Mouse (Mus musculus) neural tube, embryonic 15.5 days (tissue): Measurements from ENCODE around the gene Zfp46. TPM values are rescaled to one million over a fixed set of nuclear protein-coding genes. Genes with fewer than 3 reads are reported as not detected.

Experiments
- ATAC-seq: fragments of 200-750 bp; cut with Nextera tagmentation; 2 replicates; pipeline ENCODE4 v1.8.0; 2017; ENCODE audit warnings: mild to moderate bottlenecking, moderate TSS enrichment, moderate library complexity; ENCODE audit not compliant: low FRiP score
- H3K27ac ChIP-seq: fragments of 300-500 bp; sonication (generic); replicated peaks from 2 replicates; pipeline ENCODE4 v1.5.1; 2015; ENCODE audit warnings: mild to moderate bottlenecking, inconsistent platforms
- H3K27me3 ChIP-seq: fragments of 300-500 bp; sonication (generic); replicated peaks from 2 replicates; pipeline ENCODE4 v1.6.1; 2015; ENCODE audit warnings: inconsistent platforms
- H3K36me3 ChIP-seq: fragments of 300-500 bp; sonication (generic); 2 replicates; pipeline ENCODE4 v1.6.1; 2015; ENCODE audit warnings: inconsistent platforms
- H3K4me1 ChIP-seq: fragments of 300-500 bp; sonication (generic); 2 replicates; pipeline ENCODE4 v1.6.1; 2015; ENCODE audit warnings: inconsistent platforms
- H3K4me2 ChIP-seq: fragments of 300-500 bp; sonication (generic); 2 replicates; pipeline ENCODE4 v1.6.1; 2015; ENCODE audit warnings: inconsistent platforms, mild to moderate bottlenecking, moderate library complexity
- H3K4me3 ChIP-seq: fragments of 300-500 bp; sonication (generic); replicated peaks from 2 replicates; pipeline ENCODE4 v1.5.1; 2015; ENCODE audit warnings: mild to moderate bottlenecking, inconsistent platforms
- H3K9ac ChIP-seq: fragments of 300-500 bp; sonication (generic); replicated peaks from 2 replicates; pipeline ENCODE4 v1.6.1; 2015; ENCODE audit warnings: mild to moderate bottlenecking, inconsistent platforms
- H3K9me3 ChIP-seq: fragments of 300-500 bp; sonication (generic); replicated peaks from 2 replicates; pipeline ENCODE4 v1.6.1; 2016; ENCODE audit warnings: inconsistent platforms
- WGBS: fragments of 180-500 bp; shearing (Covaris S2); methylation state at CpG from one replicate; pipeline ENCODE4 v1.1.7; 2015; ENCODE audit warnings: mixed read lengths; 5-methylcytosine and 5-hydroxymethylcytosine counted together
- polyA plus RNA-seq: library from polyadenylated mRNA; unstranded; fragments of >200 nt; fragmentation: Nextera tagmentation; extraction: Ambion mirVana; gene quantifications from 2 replicates; pipeline ENCODE4 v1.2.1, GENCODE M21; 2015

The Zfp46 gene
- polyA plus RNA-seq, 1 experiment from 2014 or later = 37.5 TPM

- Histone ChIP-seq H3K27ac (no peak overlapping the region), H3K9ac (no peak overlapping the region), H3K4me1 (peaks cover 2% of the 10 kb centered on the region), H3K9me3 (no peaks in the 10 kb centered on the region), H3K4me2 (no peak overlapping the region), H3K36me3 (peaks cover 42% of the 10 kb centered on the region), H3K27me3 (no peaks in the 10 kb centered on the region), H3K4me3 (no peak overlapping the region)
- WGBS = 87% methylated on average over 4 of the region's 4 CpGs
- no peak for ATAC-seq
These were observed 35.5 kb downstream of the Zfp46 start for GRCm38 (mm10) chr4:136320016-136320415.

DNA sequence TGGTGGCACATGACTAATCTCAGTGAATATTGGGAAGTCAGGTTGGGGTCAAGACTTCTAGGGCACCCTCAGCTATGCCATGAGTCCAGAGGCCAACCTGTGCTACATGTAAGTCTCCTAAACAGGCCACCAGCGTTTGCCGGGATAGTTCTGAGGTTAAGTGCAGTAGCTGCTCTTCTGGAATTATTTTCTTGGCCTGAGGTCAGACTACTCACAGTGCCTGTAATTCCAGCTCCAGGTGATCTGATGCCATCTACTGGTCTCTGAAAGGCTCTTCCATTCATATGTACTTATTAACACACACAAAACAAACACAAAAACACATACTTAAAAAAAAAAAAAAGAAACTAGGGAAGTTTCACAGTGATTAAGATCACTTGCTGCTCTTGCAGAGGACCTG lies 39.7 kb downstream of the Zfp46 start:
- no peak overlapping the region for H3K9ac ChIP-seq
- no peak overlapping the region for H3K27ac ChIP-seq
- 73% methylated on average over 2 of the region's 2 CpGs for WGBS
- no peak overlapping the region for H3K4me3 ChIP-seq
- no peaks in the 10 kb centered on the region for H3K4me1 ChIP-seq
- no peaks in the 10 kb centered on the region for H3K27me3 ChIP-seq
- no peak overlapping the region for H3K4me2 ChIP-seq
- peaks cover 36% of the 10 kb centered on the region for H3K36me3 ChIP-seq
- no peaks in the 10 kb centered on the region for H3K9me3 ChIP-seq
- no peak for ATAC-seq

DNA sequence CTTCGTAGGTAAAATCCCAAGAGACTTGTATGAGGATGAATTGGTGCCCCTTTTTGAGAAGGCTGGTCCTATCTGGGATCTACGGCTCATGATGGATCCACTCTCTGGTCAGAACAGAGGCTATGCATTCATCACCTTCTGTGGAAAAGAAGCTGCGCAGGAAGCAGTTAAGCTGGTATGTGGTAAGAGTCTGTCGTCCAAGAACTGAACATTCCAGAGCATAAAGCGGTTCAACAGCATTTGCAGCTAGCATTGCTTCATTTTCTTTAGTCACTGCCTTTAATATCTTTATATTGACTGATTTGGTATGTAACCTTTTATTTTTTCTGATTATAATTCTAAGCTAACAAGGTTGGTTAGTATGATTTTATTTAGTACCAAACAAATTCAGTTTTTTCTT lies 42.8 kb downstream of the Zfp46 start:
- no peak overlapping the region for H3K4me2 ChIP-seq
- H3K9ac ChIP-seq = no peak overlapping the region
- H3K4me1 ChIP-seq = no peaks in the 10 kb centered on the region
- H3K27ac ChIP-seq = no peak overlapping the region
- no peak for ATAC-seq
- H3K9me3 ChIP-seq = no peaks in the 10 kb centered on the region
- no peak overlapping the region for H3K4me3 ChIP-seq
- H3K36me3 ChIP-seq = peaks cover 21% of the 10 kb centered on the region; the same call in 1 of the 2 replicates
- 95% methylated on average over 5 of the region's 5 CpGs for whole genome bisulfite sequencing
- no peaks in the 10 kb centered on the region for H3K27me3 ChIP-seq

DNA sequence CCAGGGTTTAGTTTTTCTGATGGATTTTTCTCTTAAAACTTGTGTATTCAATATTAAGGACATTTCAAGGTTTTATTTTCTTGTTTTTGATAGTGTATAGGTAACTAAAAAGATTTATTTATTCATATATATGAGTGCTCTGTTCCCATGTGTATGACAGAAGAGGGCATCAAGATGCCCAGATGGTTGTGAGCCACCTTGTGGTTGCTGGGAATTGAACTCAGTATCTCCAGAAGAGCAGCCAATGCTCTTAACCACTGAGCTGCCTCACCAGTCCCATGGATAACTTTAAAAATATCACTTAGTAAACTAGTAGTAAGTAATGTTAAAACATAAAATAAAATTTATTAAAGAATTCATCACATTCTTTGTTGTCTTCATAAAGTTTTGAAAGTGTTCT lies 43.6 kb downstream of the Zfp46 start:
- Histone ChIP-seq H3K36me3 (peaks cover 29% of the 10 kb centered on the region), H3K4me1 (no peaks in the 10 kb centered on the region), H3K4me2 (no peak overlapping the region), H3K9me3 (no peaks in the 10 kb centered on the region), H3K27me3 (no peaks in the 10 kb centered on the region), H3K27ac (no peak overlapping the region), H3K9ac (no peak overlapping the region), H3K4me3 (no peak overlapping the region)
- no peak for ATAC-seq

- no peak for ATAC-seq
- Histone ChIP-seq H3K36me3 (peaks cover 47% of the 10 kb centered on the region), H3K9me3 (no peaks in the 10 kb centered on the region), H3K9ac (no peak overlapping the region), H3K4me2 (no peak overlapping the region), H3K4me3 (no peak overlapping the region), H3K27ac (no peak overlapping the region), H3K27me3 (no peaks in the 10 kb centered on the region), H3K4me1 (no peaks in the 10 kb centered on the region)
- WGBS = 96% methylated on average over 3 of the region's 3 CpGs
These were observed 47.2 kb downstream of the Zfp46 start for GRCm38 (mm10) chr4:136331709-136332108.

GRCm38 (mm10) chr4:136333191-136333590 lies 48.7 kb downstream of the Zfp46 start:
- H3K4me2 ChIP-seq = no peak overlapping the region
- 87% methylated on average over 3 of the region's 3 CpGs for WGBS
- no peaks in the 10 kb centered on the region for H3K4me1 ChIP-seq
- H3K27me3 ChIP-seq = no peaks in the 10 kb centered on the region
- no peak overlapping the region for H3K27ac ChIP-seq
- peaks cover 48% of the 10 kb centered on the region for H3K36me3 ChIP-seq
- H3K4me3 ChIP-seq = no peak overlapping the region
- H3K9ac ChIP-seq = no peak overlapping the region
- H3K9me3 ChIP-seq = no peaks in the 10 kb centered on the region
- no peak for ATAC-seq

GRCm38 (mm10) chr4:136335065-136335464 lies 50.6 kb downstream of the Zfp46 start:
- H3K36me3 ChIP-seq = peaks cover 46% of the 10 kb centered on the region
- no peaks in the 10 kb centered on the region for H3K9me3 ChIP-seq
- ATAC-seq = no peak
- no peak overlapping the region for H3K4me3 ChIP-seq
- no peak overlapping the region for H3K4me2 ChIP-seq
- H3K27ac ChIP-seq = no peak overlapping the region
- H3K9ac ChIP-seq = no peak overlapping the region
- H3K27me3 ChIP-seq = no peaks in the 10 kb centered on the region
- WGBS = 65% methylated on average over 2 of the region's 2 CpGs
- H3K4me1 ChIP-seq = no peaks in the 10 kb centered on the region

- no peaks in the 10 kb centered on the region for H3K9me3 ChIP-seq
- 78% methylated on average over 4 of the region's 4 CpGs for WGBS
- H3K9ac ChIP-seq = no peak overlapping the region
- H3K4me3 ChIP-seq = no peak overlapping the region
- no peaks in the 10 kb centered on the region for H3K27me3 ChIP-seq
- H3K27ac ChIP-seq = no peak overlapping the region
- ATAC-seq = no peak
- H3K36me3 ChIP-seq = peaks cover 46% of the 10 kb centered on the region
- H3K4me2 ChIP-seq = no peak overlapping the region
- no peaks in the 10 kb centered on the region for H3K4me1 ChIP-seq
These were observed 52.6 kb downstream of the Zfp46 start for GRCm38 (mm10) chr4:136337129-136337528.

Other genes with a start within 250 kb of the Zfp46 start
- 281 and 320 TPM in 2 replicates for gene Rpl11, start 231.3 kb upstream of the Zfp46 start, polyA plus RNA-seq
- 227 TPM in 2 replicates for gene Id3, start 141.2 kb upstream of the Zfp46 start, polyA plus RNA-seq
- 2.1 and 4.4 TPM in 2 replicates for gene E2f2, start 112.3 kb upstream of the Zfp46 start, polyA plus RNA-seq
- gene Asap3, start 78.3 kb upstream of the Zfp46 start, polyA plus RNA-seq = 6.6 and 6.7 TPM in 2 replicates
- gene Tcea3, start 37.0 kb upstream of the Zfp46 start, polyA plus RNA-seq = 2.2 and 2.5 TPM in 2 replicates
- 182 and 188 TPM in 2 replicates for gene Hnrnpr, start 26.3 kb downstream of the Zfp46 start, polyA plus RNA-seq
- gene Htr1d, start 138.8 kb downstream of the Zfp46 start, polyA plus RNA-seq = 2.5 and 3.9 TPM in 2 replicates
- 0.19 and 0.47 TPM in 2 replicates for gene 6030445D17Rik, start 177.6 kb downstream of the Zfp46 start, polyA plus RNA-seq
- gene Luzp1, start 185.1 kb downstream of the Zfp46 start, polyA plus RNA-seq = 60.1 and 73.0 TPM in 2 replicates